Mouse (Mus musculus): ENCODE measurements around the gene Olfr1469. TPM values are rescaled to one million over a fixed set of nuclear protein-coding genes. Genes with fewer than 3 reads are reported as not detected.
"Not testable (repeated sequence)": the region's sequence is repeated elsewhere in the genome, so short reads cannot be mapped to it uniquely, and the experiment has no call there.

Olfr1469 gene
- not detected for total RNA-seq (2022)

DNA sequence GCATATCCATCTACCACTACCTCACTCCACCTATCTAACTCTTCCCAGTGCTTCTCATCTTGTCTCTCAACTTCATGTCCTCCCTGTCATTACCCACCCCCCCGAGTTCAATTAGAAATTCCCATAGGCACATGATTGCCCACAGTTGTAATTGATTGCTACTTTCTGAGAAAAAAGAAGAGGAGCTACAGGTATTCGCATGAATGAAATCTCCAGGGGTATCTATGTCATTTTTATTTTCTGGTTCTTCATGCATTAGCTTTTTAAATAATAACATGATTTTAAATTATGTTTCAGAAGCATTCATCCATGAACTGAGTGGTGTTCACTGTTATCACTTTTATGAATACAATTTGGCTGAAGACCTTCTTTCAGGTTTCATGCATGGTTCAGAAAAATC lies at the start of gene Olfr1469:
Gene Olfr1469 (plus strand): TSS at position 301 of the 400 bp plus-strand sequence.
- DNase-seq (ENCODE audit: low spot score) = no peak

DNA sequence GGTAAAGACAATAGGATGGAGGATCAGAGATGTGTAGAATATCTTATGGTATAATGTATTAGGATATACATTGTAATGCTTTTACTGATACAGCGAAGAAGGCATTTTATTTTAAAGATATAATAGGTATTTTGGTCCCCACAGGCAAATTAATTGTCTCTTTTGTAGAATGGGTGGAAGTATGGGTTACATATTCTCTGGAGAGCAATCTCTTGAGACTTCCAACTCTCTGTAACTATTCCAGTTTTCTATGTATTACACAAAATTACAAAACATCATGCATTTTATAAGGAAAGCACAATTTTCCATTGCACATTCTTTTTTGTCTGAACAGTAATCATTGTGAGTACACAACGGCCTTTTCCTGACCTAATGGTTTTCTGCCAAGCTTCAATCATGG lies 45.7 kb upstream of the Olfr1469 start, which contains the start of gene Olfr1467:
Gene Olfr1467 (plus strand): TSS at position 301 of the 400 bp plus-strand sequence.
- DNase-seq (ENCODE audit: low spot score) = no peak

DNA sequence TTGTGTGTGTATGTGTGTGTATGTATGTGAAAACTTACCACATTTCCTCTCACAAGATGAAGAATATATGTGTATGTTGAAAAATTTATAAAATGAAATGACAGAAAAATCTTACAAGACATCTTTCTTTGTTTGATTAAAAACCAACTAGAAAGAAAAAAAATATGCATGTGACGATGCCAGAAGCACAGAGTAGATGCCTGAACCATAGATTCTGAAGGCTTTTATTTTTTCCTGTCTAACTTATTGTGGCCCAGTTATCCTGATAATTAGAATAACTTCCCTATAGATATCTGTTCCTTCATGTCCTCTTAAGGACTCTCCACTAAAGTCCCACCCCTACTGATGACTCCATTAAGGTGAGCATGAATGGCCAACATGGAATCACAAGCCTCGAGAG lies 35.5 kb downstream of the Olfr1469 start, which contains the start of gene Olfr1471:
Gene Olfr1471 (plus strand): TSS at position 301 of the 400 bp plus-strand sequence.
- not testable (repeated sequence) for DNase-seq (ENCODE audit: low spot score)

DNA sequence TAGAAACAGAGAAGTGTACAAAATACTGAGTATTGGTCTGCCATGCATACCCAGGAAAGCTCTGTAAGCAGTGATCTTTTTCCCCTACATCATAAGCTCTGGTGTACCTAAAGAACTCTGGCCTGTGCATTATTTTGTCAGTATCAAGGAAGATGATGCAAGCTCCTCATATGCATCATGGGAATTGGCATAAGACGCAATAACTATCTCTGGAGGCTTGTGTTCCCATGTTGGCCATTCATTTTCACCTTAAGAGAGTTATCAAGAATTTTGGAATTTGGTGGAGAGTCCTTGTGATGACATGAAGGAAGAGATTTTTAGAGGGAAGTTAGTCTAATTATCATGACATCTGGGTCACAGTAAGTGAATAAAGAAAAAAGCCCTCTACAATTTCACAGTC lies 48.3 kb downstream of the Olfr1469 start, which contains the start of gene Olfr1472:
Gene Olfr1472 (minus strand): TSS at position 101 of the 400 bp plus-strand sequence.
- DNase-seq (ENCODE audit: low spot score) = no peak

Other genes with a start within 250 kb of the Olfr1469 start
- not detected for gene Olfr1461, start 244.8 kb upstream of the Olfr1469 start, total RNA-seq (2022)
- gene Olfr1462, start 222.1 kb upstream of the Olfr1469 start, total RNA-seq (2022) = not detected
- not detected for gene Olfr1463, start 176.5 kb upstream of the Olfr1469 start, total RNA-seq (2022)
- not detected for gene Olfr1465, start 92.3 kb upstream of the Olfr1469 start, total RNA-seq (2022)
- gene Olfr1466, start 69.0 kb upstream of the Olfr1469 start, total RNA-seq (2022) = not detected
- not detected for gene Olfr1467, start 45.6 kb upstream of the Olfr1469 start, total RNA-seq (2022)
- not detected for gene Olfr1471, start 35.6 kb downstream of the Olfr1469 start, total RNA-seq (2022)
- not detected for gene Olfr1472, start 48.2 kb downstream of the Olfr1469 start, total RNA-seq (2022)
- gene Olfr1474, start 61.7 kb downstream of the Olfr1469 start, total RNA-seq (2022) = not detected
- not detected for gene Olfr1475, start 72.3 kb downstream of the Olfr1469 start, total RNA-seq (2022)
- not detected for gene Olfr1477, start 92.7 kb downstream of the Olfr1469 start, total RNA-seq (2022)
- gene Olfr1480, start 120.1 kb downstream of the Olfr1469 start, total RNA-seq (2022) = not detected
- not detected for gene Olfr1484, start 175.7 kb downstream of the Olfr1469 start, total RNA-seq (2022)
- gene Olfr1487, start 209.5 kb downstream of the Olfr1469 start, total RNA-seq (2022) = not detected
- not detected for gene Olfr1489, start 223.8 kb downstream of the Olfr1469 start, total RNA-seq (2022)
- not detected for gene Olfr1490, start 243.2 kb downstream of the Olfr1469 start, total RNA-seq (2022)

All from heart, adult 8-10 months (tissue).